Mouse (Mus musculus): ENCODE measurements around the gene Kmt2c. TPM values are rescaled to one million over a fixed set of nuclear protein-coding genes. Genes with fewer than 3 reads are reported as not detected.
A peak's percentile ranks its signal among the peaks of the same experiment; 100 is the strongest.

Gene Kmt2c
- total and polyA plus RNA-seq, 2 experiments from 2014 or later, result 11.6 to 49.4 TPM

- WGBS, result 97% methylated on average over 1 of the region's 1 CpGs
- Histone ChIP-seq H3K4me3 (ENCODE audit: low read depth, low read length) (no peak overlapping the region), H3K9ac (replicated peaks; ENCODE audit: low read length, poor library complexity, severe bottlenecking) (no peak overlapping the region), H3K4me1 (ENCODE audit: insufficient read depth, low read length) (no peaks in the 10 kb centered on the region), H3K9me3 (ENCODE audit: low read length) (no peaks in the 10 kb centered on the region), H3K27ac (ENCODE audit: low read depth, low read length) (no peak overlapping the region), H3K27me3 (ENCODE audit: insufficient read depth, low read length) (no peaks in the 10 kb centered on the region), H3K36me3 (ENCODE audit: insufficient read depth, low read length) (no peaks in the 10 kb centered on the region), H3K4me2 (ENCODE audit: low read depth, low read length, poor library complexity, severe bottlenecking) (no peak overlapping the region)
- no peak for TF ChIP-seq CTCF (IDR thresholded peaks at IDR 0.05)
- DNase-seq (ENCODE audit: low spot score) (no peak), ATAC-seq (ENCODE audit: low FRiP score) (no peak)
These were observed 61.1 kb downstream of the Kmt2c start for GRCm38 (mm10) chr5:25437508-25437907.

GRCm38 (mm10) chr5:25436081-25436480, 62.5 kb downstream of the Kmt2c start:
- peak; percentile 76 for TF ChIP-seq CTCF (IDR thresholded peaks at IDR 0.05)
- ATAC-seq (ENCODE audit: low FRiP score), result no peak
- H3K4me1 ChIP-seq (ENCODE audit: insufficient read depth, low read length), result no peaks in the 10 kb centered on the region
- WGBS, result 26% methylated on average over 3 of the region's 3 CpGs
- H3K27ac ChIP-seq (ENCODE audit: low read depth, low read length), result no peak overlapping the region
- H3K9ac ChIP-seq (replicated peaks; ENCODE audit: low read length, poor library complexity, severe bottlenecking), result no peak overlapping the region
- no peak overlapping the region for H3K4me2 ChIP-seq (ENCODE audit: low read depth, low read length, poor library complexity, severe bottlenecking)
- no peaks in the 10 kb centered on the region for H3K36me3 ChIP-seq (ENCODE audit: insufficient read depth, low read length)
- DNase-seq (ENCODE audit: low spot score), result peak; percentile 86
- H3K27me3 ChIP-seq (ENCODE audit: insufficient read depth, low read length), result no peaks in the 10 kb centered on the region
- no peak overlapping the region for H3K4me3 ChIP-seq (ENCODE audit: low read depth, low read length)
- H3K9me3 ChIP-seq (ENCODE audit: low read length), result no peaks in the 10 kb centered on the region

GRCm38 (mm10) chr5:25422576-25422975, 76.0 kb downstream of the Kmt2c start:
- DNase-seq (ENCODE audit: low spot score) (no peak), ATAC-seq (ENCODE audit: low FRiP score) (no peak)
- Histone ChIP-seq H3K4me3 (ENCODE audit: low read depth, low read length) (no peak overlapping the region), H3K4me1 (ENCODE audit: insufficient read depth, low read length) (no peaks in the 10 kb centered on the region), H3K9me3 (ENCODE audit: low read length) (no peaks in the 10 kb centered on the region), H3K9ac (replicated peaks; ENCODE audit: low read length, poor library complexity, severe bottlenecking) (no peak overlapping the region), H3K4me2 (ENCODE audit: low read depth, low read length, poor library complexity, severe bottlenecking) (no peak overlapping the region), H3K27me3 (ENCODE audit: insufficient read depth, low read length) (no peaks in the 10 kb centered on the region), H3K27ac (ENCODE audit: low read depth, low read length) (no peak overlapping the region), H3K36me3 (ENCODE audit: insufficient read depth, low read length) (no peaks in the 10 kb centered on the region)
- WGBS, result 76% methylated on average over 1 of the region's 1 CpGs
- no peak for TF ChIP-seq CTCF (IDR thresholded peaks at IDR 0.05)

- Histone ChIP-seq H3K4me2 (ENCODE audit: low read depth, low read length, poor library complexity, severe bottlenecking) (no peak overlapping the region), H3K9ac (replicated peaks; ENCODE audit: low read length, poor library complexity, severe bottlenecking) (no peak overlapping the region), H3K36me3 (ENCODE audit: insufficient read depth, low read length) (no peaks in the 10 kb centered on the region), H3K4me1 (ENCODE audit: insufficient read depth, low read length) (no peaks in the 10 kb centered on the region), H3K27me3 (ENCODE audit: insufficient read depth, low read length) (no peaks in the 10 kb centered on the region), H3K27ac (ENCODE audit: low read depth, low read length) (no peak overlapping the region), H3K4me3 (ENCODE audit: low read depth, low read length) (no peak overlapping the region), H3K9me3 (ENCODE audit: low read length) (no peaks in the 10 kb centered on the region)
- 44% methylated on average over 3 of the region's 3 CpGs for WGBS
- no peak for ATAC-seq (ENCODE audit: low FRiP score)
- TF ChIP-seq CTCF (IDR thresholded peaks at IDR 0.05), result peak; percentile 81
- peak; percentile 74 for DNase-seq (ENCODE audit: low spot score)
These were observed 78.0 kb downstream of the Kmt2c start for GRCm38 (mm10) chr5:25420601-25421000.

GRCm38 (mm10) chr5:25415382-25415781, 83.2 kb downstream of the Kmt2c start:
- ATAC-seq (ENCODE audit: low FRiP score) (no peak), DNase-seq (ENCODE audit: low spot score) (no peak)
- no peak overlapping the region for H3K4me3 ChIP-seq (ENCODE audit: low read depth, low read length)
- H3K36me3 ChIP-seq (ENCODE audit: insufficient read depth, low read length), result no peaks in the 10 kb centered on the region
- no peak overlapping the region for H3K27ac ChIP-seq (ENCODE audit: low read depth, low read length)
- H3K4me1 ChIP-seq (ENCODE audit: insufficient read depth, low read length), result no peaks in the 10 kb centered on the region
- no peaks in the 10 kb centered on the region for H3K27me3 ChIP-seq (ENCODE audit: insufficient read depth, low read length)
- TF ChIP-seq CTCF (IDR thresholded peaks at IDR 0.05), result no peak
- no peaks in the 10 kb centered on the region for H3K9me3 ChIP-seq (ENCODE audit: low read length)
- no peak overlapping the region for H3K4me2 ChIP-seq (ENCODE audit: low read depth, low read length, poor library complexity, severe bottlenecking)
- no peak overlapping the region for H3K9ac ChIP-seq (replicated peaks; ENCODE audit: low read length, poor library complexity, severe bottlenecking)

GRCm38 (mm10) chr5:25396727-25397126, 101.9 kb downstream of the Kmt2c start:
- Histone ChIP-seq H3K4me2 (ENCODE audit: low read depth, low read length, poor library complexity, severe bottlenecking) (no peak overlapping the region), H3K36me3 (ENCODE audit: insufficient read depth, low read length) (no peaks in the 10 kb centered on the region), H3K9ac (replicated peaks; ENCODE audit: low read length, poor library complexity, severe bottlenecking) (no peak overlapping the region), H3K4me1 (ENCODE audit: insufficient read depth, low read length) (no peaks in the 10 kb centered on the region), H3K9me3 (ENCODE audit: low read length) (no peaks in the 10 kb centered on the region), H3K4me3 (ENCODE audit: low read depth, low read length) (no peak overlapping the region), H3K27me3 (ENCODE audit: insufficient read depth, low read length) (no peaks in the 10 kb centered on the region), H3K27ac (ENCODE audit: low read depth, low read length) (no peak overlapping the region)
- 93% methylated on average over 2 of the region's 2 CpGs for WGBS
- ATAC-seq (ENCODE audit: low FRiP score), result no peak
- TF ChIP-seq CTCF (IDR thresholded peaks at IDR 0.05), result no peak
- no peak for DNase-seq (ENCODE audit: low spot score)
